Mouse (Mus musculus): ENCODE measurements at regions not wholly inside any gene's neighbourhood (a gene's known extent, or its start where the extent isn't known, plus 50 kb on each side); places are given as distances from the start of the nearest gene placed in this dataset.
"Not testable (repeated sequence)": the region's sequence is repeated elsewhere in the genome, so short reads cannot be mapped to it uniquely, and the experiment has no call there.

DNA sequence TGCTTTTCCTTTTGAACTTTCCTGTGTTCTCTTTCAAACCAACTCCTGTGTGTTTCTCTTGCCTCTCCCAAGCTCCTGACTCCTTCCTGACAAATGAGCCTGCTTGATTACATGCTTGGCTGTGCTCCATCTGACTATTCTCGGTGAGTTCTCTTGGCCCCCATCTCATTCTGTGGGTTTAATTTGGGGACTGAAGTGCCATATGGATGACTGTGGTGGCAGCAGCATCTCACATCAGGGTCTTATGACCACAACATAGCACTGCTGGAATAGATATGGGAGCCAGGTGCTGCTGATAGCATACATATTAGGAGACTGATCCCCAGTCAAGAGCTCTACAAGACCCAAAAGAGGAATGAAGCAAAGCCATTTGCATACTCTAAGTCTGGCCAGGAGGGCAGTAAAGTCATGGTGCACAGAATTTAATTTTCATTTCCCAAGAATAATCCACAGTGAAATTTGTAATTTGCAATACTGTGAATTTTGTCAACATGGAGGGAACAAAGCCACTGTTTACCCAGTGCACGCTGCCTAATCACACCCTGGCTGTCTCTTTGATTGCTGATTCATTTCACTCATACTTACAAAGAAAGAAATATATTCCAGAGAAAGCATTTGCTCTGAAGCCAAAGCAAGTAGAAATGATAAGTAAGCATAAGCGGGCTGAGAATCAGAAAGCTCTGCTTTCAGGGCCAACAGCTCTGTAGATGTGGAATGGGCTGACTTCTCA, 1478.4 kb upstream of the Gm7489 start:
- DNase-seq (ENCODE audit: low spot score in 2 of 2), result no peak

DNA sequence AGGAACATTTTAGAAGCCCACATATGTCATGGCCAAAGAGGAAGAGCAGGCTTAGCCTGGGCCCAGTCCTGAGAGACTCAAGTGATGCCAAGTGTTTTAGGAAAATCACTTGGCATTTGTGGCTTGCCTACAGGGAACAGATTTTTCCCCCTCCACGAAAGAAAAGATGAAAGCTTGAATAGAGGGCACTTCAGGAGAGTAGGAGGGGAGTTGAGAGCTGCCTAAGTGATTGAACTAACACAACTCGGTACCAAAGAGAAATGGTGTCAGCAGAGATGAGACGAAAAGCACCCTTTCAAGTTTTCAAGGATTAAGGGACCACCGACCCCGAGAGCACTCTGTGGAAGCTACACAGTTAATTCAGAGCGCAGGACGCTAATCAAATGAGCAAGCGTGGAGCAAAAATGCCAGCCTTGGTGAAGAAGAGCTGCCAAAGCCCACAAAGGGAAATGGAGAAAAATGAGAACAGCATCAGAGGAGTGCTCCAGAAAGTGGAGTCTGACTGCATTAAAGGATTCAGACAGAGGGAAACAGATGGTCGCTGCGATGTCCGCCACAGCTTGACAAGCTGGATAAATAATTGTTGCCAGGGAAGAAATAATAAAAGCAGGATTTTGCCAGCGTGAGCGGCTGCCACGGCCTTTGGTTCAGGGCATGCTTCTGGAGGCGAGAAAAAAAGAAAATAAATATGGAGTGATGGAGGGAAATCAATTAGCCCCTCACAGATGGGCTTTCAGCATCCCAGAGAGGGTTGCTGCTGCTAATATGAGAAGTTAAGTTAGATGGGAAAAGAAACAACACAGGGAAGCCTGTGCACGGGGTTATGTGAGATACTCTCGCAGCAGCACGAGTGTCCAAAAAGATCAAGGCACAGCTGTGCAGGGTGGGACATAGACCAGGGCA, 1471.6 kb upstream of the Gm7489 start:
- peak; percentile 57 to 65 for DNase-seq (ENCODE audit: low spot score in 2 of 2)

DNA sequence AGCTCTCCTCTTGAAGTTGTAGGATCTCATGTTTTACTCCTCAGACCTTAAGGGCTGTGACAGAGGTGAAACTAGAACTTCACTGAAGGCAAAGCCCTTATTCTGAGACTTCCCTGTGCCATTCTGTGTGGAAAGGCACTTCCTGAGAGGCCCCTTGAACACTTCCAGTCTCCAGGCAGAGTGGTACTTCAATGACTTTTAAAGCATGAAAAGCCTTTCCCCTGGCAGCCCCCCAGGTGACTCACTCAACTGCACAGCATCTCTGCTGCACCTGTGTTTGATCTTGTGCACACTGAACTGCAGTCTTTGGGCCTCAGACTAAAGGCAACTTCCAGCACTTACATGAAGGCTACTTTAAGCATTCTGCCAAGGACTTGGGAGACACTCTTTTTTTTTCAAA, 1458.7 kb upstream of the Gm7489 start:
- no peak for DNase-seq (ENCODE audit: low spot score in 2 of 2)

DNA sequence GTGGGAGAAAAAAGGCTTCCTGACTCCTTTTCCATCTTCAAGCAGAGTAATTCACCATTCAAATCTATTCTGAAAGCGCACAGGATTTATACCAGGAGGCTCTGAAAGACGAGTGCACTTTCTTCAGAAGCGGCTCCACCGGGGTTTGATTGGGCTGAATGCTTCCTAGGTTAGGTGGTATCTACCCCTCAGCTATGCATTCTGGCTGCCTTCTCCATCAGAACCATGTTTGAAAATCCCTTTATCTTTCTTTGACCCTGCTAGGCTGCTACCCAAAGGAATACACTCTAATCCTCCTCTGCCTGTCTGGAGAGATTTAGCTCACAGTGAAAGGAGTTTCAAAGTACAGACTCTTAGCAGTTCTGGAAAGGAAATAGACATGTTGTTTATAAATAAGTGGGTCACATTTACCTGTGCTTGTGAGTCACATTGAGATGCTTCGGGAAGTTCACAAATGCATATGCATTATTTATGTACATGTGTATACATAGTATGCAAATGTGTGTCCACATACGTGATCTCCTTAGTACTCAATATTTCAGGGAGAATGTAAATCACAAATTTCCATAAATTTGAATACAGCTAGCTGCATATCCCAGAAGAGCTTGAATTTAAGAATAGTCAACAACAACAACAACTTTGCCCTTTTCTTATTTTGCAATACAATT, 1454.1 kb upstream of the Gm7489 start:
- no peak for DNase-seq (ENCODE audit: low spot score in 2 of 2)

DNA sequence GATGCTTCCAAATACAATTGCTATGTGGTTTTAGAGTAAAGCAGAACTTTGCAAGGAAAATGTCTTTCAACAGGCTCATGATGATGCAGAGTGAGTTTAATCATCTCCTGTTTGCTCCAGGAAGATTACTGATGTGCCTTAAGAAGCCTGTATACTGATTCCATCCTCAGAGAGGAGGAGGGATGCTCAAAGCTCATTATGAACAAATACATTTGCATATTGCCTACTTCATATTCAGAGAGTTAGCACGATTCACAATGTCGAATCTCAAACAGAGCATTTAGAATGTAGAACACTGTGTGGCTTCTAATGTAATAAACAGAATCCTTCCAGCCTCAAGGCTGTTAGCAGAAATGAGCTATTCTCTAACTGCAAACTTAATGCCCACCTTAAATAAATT, 1451.1 kb upstream of the Gm7489 start:
- no peak for DNase-seq (ENCODE audit: low spot score in 2 of 2)

DNA sequence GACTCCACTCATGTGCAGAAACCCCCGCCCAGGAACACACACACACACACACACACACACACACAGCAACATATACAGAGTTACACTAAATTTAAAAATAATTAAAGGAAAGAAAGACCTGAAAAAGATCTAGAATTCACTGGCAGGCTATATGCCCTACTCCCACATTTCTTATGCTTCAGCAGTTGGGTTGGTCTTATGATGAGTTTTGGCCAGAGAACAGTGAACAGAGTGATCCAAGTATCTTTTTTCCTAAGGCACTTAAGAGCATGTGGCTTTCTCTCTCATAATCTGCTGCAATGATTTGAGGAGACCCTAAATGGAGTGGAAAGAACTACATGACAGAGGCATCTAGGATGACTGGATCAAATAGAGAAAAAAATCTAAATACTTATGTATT, 1446.3 kb upstream of the Gm7489 start:
- DNase-seq (ENCODE audit: low spot score in 2 of 2), result peak; percentile 26 to 32

DNA sequence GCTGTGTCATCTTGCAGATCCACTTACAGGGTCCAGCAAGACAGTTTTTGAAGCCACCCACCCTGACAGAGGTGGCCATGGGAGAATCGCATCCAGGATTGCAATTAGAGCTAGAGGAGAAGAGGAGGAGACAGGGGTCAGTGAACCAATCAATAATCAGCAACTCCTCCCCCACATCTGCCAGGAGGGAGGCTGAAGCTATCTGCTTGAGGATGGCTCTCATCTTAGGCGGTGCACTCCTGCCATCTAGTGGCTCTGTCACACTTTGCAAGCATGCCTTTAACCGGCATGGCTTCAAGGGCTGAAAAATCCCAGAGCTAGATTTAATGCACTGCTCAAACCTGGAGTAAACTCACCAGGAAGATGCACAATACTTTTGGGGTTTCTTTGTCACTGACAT, 1425.9 kb upstream of the Gm7489 start:
- peak; percentile 90 to 92 for DNase-seq (ENCODE audit: low spot score in 2 of 2)

DNA sequence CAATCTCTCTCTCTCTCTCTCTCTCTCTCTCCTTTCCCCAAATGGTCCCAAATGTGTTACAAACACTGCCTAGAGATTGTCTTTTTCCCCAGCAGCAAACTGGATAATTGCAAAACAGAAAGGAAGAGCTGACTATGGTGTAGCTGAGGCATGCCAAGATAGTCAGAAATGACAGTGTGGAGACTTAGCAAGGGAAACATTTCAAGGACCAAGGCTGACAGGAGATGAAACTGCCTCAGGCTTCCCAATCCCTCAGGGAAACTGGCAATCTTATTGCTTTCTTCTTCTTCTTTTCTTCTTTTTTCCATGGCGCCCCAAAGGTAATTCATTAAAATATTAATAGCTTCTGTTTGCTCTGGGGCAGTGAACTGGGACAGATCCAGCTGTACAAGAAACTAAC, 1425.4 kb upstream of the Gm7489 start:
- DNase-seq (ENCODE audit: low spot score in 2 of 2), result no peak

DNA sequence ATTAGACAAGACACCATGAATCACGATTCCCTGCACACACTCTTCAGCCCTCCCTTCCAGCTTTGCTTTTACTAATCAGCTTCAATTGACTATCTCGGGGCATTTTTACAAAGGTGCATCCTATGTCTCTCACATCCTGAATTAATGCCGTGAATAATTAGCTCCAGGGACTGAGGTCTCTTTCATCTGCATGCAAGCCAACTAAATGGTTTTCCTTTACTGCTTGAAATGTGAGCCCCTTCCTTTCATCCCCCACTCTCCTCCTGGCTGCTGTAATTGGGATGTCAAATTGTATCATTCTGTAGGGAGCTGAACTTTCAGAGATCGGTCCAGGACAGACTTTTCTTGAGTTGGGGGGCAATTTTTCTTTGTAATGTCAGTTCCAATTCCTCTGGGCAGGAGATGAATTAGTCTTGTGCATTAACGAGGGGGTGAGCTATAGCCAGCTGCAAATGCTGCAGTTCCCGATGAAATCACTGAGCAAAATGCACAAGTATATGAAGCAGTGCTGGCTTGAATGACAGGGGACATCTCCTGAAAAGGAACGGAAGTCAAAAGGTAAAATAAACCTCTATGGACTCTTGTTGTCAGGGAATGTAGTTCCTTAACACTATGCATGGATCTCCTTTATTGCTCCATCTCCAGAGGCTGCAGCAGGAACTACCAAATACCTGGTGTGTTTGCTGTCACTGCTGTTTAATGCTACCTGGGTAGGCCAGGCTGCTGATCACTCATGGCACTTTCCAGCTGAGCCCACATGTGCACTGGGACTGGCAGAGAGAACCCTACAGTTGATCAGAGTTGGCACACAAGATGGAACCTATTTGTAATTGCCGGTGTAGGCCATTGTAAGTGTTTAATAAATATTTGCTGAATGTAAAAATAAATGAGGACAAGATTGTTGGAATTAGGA, 1420.2 kb upstream of the Gm7489 start:
- DNase-seq (ENCODE audit: low spot score in 2 of 2), result no peak

DNA sequence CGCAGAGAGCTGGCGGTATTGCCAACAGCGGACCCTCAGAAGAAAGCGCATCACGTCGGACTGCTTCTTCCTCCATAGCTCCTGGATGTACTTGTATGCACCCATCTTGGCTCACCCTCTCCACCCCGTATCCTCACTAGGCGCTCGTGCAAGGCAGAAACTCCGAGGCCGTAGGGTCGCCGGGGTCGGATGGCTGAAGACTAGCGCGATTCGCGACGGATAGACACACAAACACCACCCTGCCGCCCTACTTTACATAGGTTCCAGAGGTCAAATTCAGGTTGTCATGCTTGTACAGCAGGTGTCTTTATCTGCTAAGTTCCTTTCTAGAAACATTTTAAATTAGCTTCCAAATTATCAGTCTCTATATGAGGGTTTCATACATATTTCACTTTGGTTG, 1406.6 kb upstream of the Gm7489 start:
- DNase-seq (ENCODE audit: low spot score in 2 of 2), result not testable (repeated sequence)

DNA sequence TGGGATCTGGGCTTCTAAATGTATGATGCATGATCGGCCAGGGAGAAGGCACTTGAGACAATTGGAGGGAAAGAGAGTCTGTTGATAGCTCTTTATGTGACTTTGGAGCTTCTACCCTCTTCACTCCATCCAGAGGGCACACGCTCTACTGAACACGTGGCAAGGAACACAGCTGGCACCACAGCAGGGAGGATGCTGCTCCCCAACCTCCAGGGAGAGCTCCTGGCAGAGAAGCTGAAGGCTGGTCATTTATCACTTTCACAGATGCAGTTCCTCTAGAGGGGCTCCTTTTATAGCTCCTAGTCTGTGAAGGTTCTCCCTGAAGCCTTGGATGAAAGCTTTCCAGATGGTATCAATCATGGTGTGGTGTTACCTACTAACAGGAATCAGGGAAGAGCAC, 1403.9 kb upstream of the Gm7489 start:
- no peak for DNase-seq (ENCODE audit: low spot score in 2 of 2)

DNA sequence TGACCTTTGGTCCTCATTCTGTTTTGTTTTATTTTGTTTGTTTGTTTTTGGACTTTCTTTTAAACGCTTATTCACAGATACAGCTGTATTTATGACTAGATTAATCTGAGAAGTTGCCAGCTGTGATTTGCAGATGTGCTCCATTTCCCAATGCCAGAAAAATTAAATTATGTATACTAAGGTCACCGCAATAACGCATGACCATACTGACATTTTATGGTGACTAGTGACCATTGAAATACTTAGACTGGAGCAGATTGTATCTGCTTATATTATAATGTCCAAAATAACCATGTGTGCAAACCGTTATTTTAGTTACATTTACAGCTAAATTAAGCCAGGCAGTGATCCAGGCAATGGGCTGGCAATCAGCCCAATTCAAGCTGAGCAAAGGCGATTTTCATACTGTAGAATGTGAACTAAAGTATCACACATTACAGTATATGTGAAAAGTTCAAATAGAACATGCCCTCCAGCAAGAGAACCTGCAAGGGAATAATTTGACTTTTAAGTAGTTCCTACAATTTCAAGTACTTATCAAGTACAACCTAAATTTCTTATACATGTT, 1401.0 kb upstream of the Gm7489 start:
- DNase-seq (ENCODE audit: low spot score in 2 of 2), result no peak

DNA sequence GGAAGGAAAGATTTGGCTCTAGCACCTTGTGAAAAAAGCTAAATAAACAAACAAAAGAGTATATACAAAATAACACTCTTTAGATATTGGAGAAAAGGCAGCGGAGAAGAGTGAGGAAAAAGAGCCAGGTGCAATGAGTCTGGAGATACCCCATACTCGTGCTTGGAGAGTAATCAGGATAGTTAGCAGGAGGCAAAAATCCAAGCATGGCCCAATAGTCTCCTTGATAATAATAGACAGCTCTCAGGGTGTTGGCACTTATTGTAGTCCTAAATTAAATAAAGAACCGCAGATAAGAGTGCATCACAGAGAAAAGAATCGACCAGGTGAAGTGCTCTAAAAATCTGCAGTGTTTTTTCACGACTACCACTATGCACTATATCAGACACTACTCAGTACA, 1400.4 kb upstream of the Gm7489 start:
- DNase-seq (ENCODE audit: low spot score in 2 of 2), result no peak

DNA sequence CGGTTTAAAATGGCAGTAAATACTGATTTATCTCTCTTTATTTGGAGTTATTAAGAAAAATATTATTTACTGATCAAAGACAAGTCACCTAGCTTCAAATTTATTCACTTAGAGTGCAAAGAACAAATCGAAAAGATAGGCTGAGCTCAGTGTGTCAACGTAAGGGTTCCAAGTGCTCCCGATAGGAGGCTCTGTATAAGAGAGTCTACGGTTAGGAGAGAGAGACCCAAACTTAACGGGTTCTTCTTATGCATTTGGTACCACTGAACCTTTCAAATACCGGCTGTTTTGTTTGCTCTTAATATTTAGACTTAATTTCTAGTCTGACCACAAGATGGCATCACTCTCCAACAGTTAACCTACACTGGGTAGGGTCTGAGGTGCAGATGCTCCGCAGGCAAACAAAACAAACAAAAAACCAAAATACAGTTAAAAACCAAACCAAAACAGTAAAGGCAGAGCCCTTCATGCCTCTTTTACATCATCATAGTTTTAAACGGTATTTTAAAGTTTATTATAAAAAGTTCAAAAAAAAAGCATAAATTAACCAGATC, 1379.4 kb upstream of the Gm7489 start:
- no peak for DNase-seq (ENCODE audit: low spot score in 2 of 2)

DNA sequence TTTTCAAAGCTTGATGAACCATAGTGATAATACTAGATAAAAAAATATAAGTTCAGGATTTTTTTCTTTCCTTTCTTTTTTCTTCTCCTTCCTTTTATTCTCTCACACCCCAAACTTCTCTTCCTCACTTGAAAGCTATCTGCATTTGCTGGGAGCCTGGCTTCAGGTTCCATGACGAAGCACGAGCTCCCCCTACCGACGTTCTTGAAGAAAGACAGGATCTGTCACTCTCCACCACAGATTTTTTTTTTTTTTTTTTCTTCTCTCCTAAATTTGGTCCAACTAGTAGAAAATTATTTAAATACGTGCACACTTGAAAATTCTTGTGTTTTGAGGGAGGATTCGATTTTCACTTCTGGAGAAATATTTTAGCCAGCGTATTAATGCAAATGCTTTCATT, 1377.8 kb upstream of the Gm7489 start:
- peak; percentile 39 to 85 for DNase-seq (ENCODE audit: low spot score in 2 of 2)

DNA sequence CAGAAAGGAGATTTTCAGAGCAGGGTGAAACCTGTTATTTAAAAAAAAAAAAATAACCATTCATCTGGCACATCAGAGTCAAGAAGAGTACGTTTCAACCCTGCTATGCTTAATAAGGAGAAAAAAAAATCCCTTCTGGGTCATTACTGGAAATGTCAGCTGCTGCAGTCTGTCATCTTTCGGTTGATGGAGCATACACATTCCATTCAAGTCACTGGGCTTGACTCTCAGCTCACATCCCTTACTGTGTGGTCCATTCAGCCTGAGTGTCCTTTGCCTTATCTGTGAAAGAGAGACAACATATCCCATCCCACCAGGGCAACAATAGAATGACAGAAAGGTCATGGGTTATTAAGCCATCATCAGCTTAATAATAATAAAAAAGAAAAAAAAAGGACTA, 1376.1 kb upstream of the Gm7489 start:
- DNase-seq (ENCODE audit: low spot score in 2 of 2), result no peak

DNA sequence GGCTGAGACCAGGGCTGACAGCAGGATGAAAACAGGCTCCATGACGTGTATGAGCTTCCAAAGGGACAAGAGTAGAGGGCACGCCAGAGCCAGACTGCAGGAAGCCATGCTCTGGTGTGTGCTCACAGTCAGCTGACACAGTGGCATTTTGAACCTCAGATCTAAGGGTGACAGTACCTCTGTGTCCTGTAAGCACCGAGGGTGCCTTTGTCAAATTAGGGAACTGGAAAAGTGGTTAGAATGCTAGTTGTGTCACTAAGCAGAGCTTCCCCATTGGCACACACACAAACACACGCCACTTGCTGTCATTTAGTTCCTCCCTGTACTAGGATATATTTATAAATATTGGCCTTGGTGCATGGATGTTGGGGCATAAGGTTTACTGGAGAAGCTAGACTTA, 1374.6 kb upstream of the Gm7489 start:
- DNase-seq (ENCODE audit: low spot score in 2 of 2), result no peak

DNA sequence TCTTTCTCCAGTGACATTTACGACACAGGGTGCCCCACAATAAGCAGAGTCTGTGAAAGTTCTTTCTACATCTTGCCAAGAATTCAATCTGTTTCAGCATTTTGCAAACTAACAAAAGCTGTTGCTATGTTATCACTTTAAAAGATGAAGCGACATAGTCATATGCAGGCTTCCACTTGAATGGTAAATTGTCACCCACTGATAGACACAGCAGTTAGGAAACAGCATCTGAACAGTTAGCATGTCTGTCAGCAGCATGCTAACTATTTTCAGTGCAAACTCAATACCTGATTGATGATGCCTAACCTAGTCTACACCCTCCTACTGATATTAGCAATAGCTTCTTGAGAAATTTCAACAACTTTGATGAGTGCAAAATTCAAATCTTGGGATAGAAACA, 1348.1 kb upstream of the Gm7489 start:
- no peak for DNase-seq (ENCODE audit: low spot score in 2 of 2)

DNA sequence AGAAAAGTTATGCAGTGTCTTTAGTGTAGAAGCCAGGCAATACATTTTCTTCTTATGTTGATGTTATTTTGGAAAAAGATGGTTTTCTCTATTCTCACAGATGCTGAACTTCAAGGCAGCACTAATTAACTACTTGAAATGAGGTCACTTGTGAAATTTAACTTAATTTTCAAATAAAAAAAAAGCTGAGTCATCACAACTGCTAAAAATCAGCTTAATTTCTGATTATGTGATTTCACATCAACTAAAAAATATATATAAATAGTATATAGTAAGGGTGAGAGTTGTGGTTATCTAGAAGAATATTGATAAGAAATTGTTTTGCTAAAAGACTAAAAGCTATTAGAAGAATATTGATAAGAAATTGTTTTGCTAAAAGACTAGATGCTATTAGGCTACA, 1326.0 kb upstream of the Gm7489 start:
- no peak for DNase-seq (ENCODE audit: low spot score in 2 of 2)

DNA sequence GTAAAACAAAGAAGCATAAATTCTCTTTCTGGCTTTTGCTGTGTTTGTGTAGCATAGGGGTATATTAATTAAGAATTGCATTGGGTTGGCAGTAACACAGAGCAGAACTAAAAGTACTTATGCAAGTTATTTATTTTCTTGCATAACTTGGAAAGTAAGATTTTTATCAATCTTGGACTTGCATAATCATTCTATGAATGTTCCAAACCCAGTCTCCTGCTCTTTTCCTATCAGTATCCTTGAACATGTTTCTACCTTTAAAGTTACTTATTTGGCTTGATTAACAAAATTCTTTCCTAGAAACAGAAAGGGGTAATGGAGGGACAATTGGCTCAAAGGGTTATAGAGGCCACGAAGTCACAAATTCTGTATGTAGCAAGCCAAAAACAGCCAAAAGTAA, 1320.6 kb upstream of the Gm7489 start:
- DNase-seq (ENCODE audit: low spot score in 2 of 2), result no peak

DNA sequence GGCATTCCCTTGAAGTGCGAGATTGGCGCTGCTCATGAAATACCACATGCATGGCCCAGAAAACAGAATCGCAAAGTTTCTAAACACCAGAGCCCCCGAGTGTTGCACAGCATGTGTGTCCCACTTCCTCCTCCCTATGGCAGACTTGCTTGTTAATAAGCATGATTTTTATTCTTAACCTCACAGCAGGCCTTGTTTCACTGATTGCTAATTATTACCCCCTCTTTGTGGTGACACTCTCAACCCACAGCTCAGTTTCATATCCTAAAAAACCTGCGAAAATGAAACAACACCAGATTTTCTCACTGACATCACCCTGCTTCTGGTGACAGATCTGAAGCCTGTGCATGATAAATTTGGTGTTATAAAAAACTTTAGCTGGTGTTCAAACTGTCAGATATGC, 1319.3 kb upstream of the Gm7489 start:
- DNase-seq (ENCODE audit: low spot score in 2 of 2), result peak in 1 of 2 experiments; percentile 46
